Mouse (Mus musculus) lung, embryonic 14.5 days (tissue): ENCODE data around the gene Il31ra. TPM values are rescaled to one million over a fixed set of nuclear protein-coding genes. Genes with fewer than 3 reads are reported as not detected.
A peak's percentile ranks its signal among the peaks of the same experiment; 100 is the strongest.

Source experiments
- ATAC-seq: fragments of 200-750 bp; cut with Nextera tagmentation; 2 replicates; pipeline ENCODE4 v1.8.0; 2017; ENCODE audit warnings: mild to moderate bottlenecking, moderate TSS enrichment, moderate library complexity; ENCODE audit not compliant: insufficient read depth
- DNase-seq: peaks from one replicate; pipeline ENCODE4 v3.0.0-alpha.2; 2015
- H3K27ac ChIP-seq: fragments of 300-500 bp; sonication (generic); 2 replicates; pipeline ENCODE4 v1.5.1; 2014; ENCODE audit warnings: low read depth, mild to moderate bottlenecking, moderate library complexity
- H3K27me3 ChIP-seq: fragments of 300-500 bp; sonication (generic); 2 replicates; pipeline ENCODE4 v1.6.1; 2014; ENCODE audit warnings: low read length, control low read depth; ENCODE audit not compliant: insufficient read depth
- H3K36me3 ChIP-seq: fragments of 300-500 bp; sonication (generic); 2 replicates; pipeline ENCODE4 v1.6.1; 2014; ENCODE audit warnings: control low read depth; ENCODE audit not compliant: insufficient read depth
- H3K4me1 ChIP-seq: fragments of 300-500 bp; sonication (generic); 2 replicates; pipeline ENCODE4 v1.6.1; 2014; ENCODE audit warnings: antibody characterized with exemption, control low read depth; ENCODE audit not compliant: insufficient read depth
- H3K4me2 ChIP-seq: fragments of 300-500 bp; sonication (generic); 2 replicates; pipeline ENCODE4 v1.6.1; 2014; ENCODE audit warnings: mild to moderate bottlenecking
- H3K4me3 ChIP-seq: fragments of 300-500 bp; sonication (generic); 2 replicates; pipeline ENCODE4 v1.5.1; 2014; ENCODE audit warnings: low read depth, low read length
- H3K9ac ChIP-seq: fragments of 300-500 bp; sonication (generic); 2 replicates; pipeline ENCODE4 v1.6.1; 2014
- H3K9me3 ChIP-seq: fragments of 300-500 bp; sonication (generic); 2 replicates; pipeline ENCODE4 v1.6.1; 2016; ENCODE audit warnings: low read depth, low read length, control low read depth
- CTCF ChIP-seq: IDR thresholded peaks from 2 replicates; pipeline ENCODE4 v1.5.1; 2016; ENCODE audit warnings: antibody characterized with exemption, low read depth
- WGBS: fragments of 180-500 bp; shearing (Covaris S2); extraction: QIAGEN DNeasy Blood & Tissue Kit; methylation state at CpG from one replicate; pipeline ENCODE4 v1.1.7; 2014; 5-methylcytosine and 5-hydroxymethylcytosine counted together
- polyA plus RNA-seq: library from polyadenylated mRNA; unstranded; fragments of >200 nt; fragmentation: Nextera tagmentation; extraction: Ambion mirVana; gene quantifications from 2 replicates; pipeline ENCODE4 v1.2.1, GENCODE M21; 2014

Gene Il31ra
- polyA plus RNA-seq, 1 experiment from 2014 or later: not detected

DNA sequence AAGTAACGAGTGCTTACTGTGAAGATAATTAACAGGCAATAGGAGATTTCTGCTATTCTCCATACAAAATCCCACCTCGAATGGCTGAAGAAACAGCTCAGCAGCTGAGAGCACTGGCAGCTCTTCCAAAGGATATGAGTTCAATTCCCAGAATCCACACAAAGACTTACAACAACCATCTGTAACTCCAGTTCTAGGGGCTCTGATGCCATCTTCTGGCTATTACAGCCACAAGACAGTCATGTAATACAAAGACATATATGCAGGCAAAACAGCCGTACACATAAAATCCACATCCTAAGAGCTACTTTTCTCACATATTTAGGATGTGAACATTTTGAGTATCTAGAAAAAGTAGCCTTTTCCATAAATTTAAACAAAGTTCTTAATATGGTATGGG, 27.4 kb upstream of the Il31ra start:
- Histone ChIP-seq H3K27ac (no peak overlapping the region), H3K27me3 (no peaks in the 10 kb centered on the region), H3K4me3 (no peak overlapping the region), H3K4me1 (no peaks in the 10 kb centered on the region), H3K9me3 (no peaks in the 10 kb centered on the region), H3K9ac (no peak overlapping the region), H3K36me3 (no peaks in the 10 kb centered on the region), H3K4me2 (no peak overlapping the region)
- ATAC-seq: no peak
- peak; percentile 51 for DNase-seq
- peak; percentile 28; the same call in 1 of the 2 replicates for TF ChIP-seq CTCF
- WGBS: 52% methylated on average over 3 of the region's 3 CpGs

DNA sequence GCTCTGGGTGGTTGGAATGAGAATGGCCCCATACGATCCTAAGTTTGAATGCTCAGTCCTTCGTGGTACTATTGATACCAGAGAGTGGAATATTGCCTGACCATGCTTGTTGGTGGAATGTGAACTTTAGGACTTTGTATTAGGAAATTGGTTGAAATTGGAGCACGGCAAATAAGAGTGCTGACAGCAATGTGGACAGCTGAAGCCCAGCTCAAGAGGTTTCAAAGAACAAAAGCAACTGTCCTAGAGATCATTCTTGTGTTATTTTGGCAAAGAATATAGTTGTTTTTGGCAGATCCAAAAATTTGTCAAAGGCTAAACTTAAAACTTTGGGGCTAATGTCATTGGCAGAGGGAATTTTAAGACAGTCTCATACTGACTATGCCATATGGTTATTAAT, 14.4 kb upstream of the Il31ra start:
- Histone ChIP-seq H3K9me3 (no peaks in the 10 kb centered on the region), H3K27me3 (no peaks in the 10 kb centered on the region), H3K4me1 (no peaks in the 10 kb centered on the region), H3K9ac (no peak overlapping the region), H3K36me3 (no peaks in the 10 kb centered on the region), H3K4me3 (no peak overlapping the region), H3K27ac (no peak overlapping the region), H3K4me2 (no peak overlapping the region)
- no peak for TF ChIP-seq CTCF
- 78% methylated on average over 3 of the region's 3 CpGs for WGBS
- no peak for DNase-seq
- no peak for ATAC-seq

DNA sequence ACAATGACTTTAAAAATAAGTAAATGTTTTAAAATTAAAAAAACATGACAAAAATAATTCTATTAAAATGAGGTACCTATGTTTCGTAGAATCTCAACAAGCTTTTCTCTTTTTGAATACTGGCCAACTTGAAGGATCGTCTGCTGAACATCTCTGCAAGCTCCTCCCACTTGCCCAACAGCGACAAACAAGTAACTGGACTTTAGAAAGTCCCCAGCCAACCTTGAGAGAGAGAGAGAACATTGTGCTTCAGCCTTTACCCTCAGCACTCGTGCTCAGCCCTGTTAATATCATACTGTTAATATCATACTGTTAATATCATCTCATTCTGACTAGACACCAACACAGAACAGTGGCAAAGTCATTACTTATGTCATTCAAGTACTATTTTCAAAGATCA, 10.3 kb upstream of the Il31ra start:
- no peaks in the 10 kb centered on the region for H3K4me1 ChIP-seq
- TF ChIP-seq CTCF: no peak
- 53% methylated on average over 4 of the region's 4 CpGs for WGBS
- no peak for DNase-seq
- H3K4me3 ChIP-seq: no peak overlapping the region
- no peaks in the 10 kb centered on the region for H3K27me3 ChIP-seq
- H3K9me3 ChIP-seq: no peaks in the 10 kb centered on the region
- ATAC-seq: no peak
- no peak overlapping the region for H3K4me2 ChIP-seq
- H3K36me3 ChIP-seq: no peaks in the 10 kb centered on the region
- no peak overlapping the region for H3K9ac ChIP-seq
- H3K27ac ChIP-seq: no peak overlapping the region

GRCm38 (mm10) chr13:112603839-112604238, 9.7 kb upstream of the Il31ra start:
- H3K4me1 ChIP-seq: no peaks in the 10 kb centered on the region
- H3K4me3 ChIP-seq: no peak overlapping the region
- DNase-seq: no peak
- 82% methylated on average over 1 of the region's 1 CpGs for WGBS
- H3K9me3 ChIP-seq: no peaks in the 10 kb centered on the region
- H3K36me3 ChIP-seq: no peaks in the 10 kb centered on the region
- no peak overlapping the region for H3K4me2 ChIP-seq
- H3K27ac ChIP-seq: no peak overlapping the region
- H3K9ac ChIP-seq: no peak overlapping the region
- ATAC-seq: no peak
- H3K27me3 ChIP-seq: no peaks in the 10 kb centered on the region
- no peak for TF ChIP-seq CTCF

DNA sequence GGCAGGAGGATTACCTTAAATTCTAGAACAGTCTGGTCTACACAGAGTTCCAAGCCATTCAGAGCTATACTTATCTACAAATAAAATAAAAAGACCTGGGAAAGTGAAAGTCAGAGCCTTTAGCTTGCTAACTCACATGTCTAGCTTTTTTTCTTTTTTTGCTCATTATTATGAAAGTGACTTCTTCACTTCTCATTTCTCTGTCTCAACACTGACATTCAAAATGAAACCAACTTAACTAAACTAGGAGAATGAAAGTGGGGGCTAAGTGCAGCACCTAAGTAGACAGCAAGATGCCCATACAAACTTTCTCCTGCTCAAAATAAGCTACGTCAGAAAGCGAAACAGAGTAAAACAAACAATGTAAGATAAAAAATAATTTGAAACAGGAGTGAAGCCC, 8.4 kb upstream of the Il31ra start:
- Histone ChIP-seq H3K9me3 (no peaks in the 10 kb centered on the region), H3K4me2 (no peak overlapping the region), H3K36me3 (no peaks in the 10 kb centered on the region), H3K4me3 (no peak overlapping the region), H3K4me1 (no peaks in the 10 kb centered on the region), H3K9ac (no peak overlapping the region), H3K27me3 (no peaks in the 10 kb centered on the region), H3K27ac (no peak overlapping the region)
- 72% methylated on average over 2 of the region's 2 CpGs for WGBS
- no peak for ATAC-seq
- TF ChIP-seq CTCF: no peak
- no peak for DNase-seq

DNA sequence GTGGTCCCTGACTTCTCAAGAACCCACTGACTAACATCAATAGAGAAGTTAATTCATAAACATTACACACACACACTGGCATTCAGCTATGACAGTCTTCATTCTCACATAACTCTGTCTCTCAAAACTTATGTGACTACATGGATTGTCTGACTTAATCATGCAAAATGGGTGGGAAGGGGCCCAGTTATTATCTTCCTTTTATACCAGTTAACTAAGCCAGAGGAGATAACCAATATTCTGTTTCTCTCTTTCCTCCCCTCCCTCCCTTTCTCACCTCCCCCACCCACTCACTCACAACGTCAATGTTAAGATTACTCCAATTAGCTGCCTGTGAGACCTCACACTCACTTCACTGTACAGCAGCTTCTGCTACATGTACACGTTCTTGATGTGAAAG, 3.9 kb downstream of the Il31ra start:
- Histone ChIP-seq H3K27ac (no peak overlapping the region), H3K4me3 (no peak overlapping the region), H3K9me3 (no peaks in the 10 kb centered on the region), H3K4me1 (no peaks in the 10 kb centered on the region), H3K36me3 (no peaks in the 10 kb centered on the region), H3K27me3 (no peaks in the 10 kb centered on the region), H3K9ac (no peak overlapping the region), H3K4me2 (no peak overlapping the region)
- no peak for TF ChIP-seq CTCF
- DNase-seq: no peak
- ATAC-seq: no peak
- 19% methylated on average over 2 of the region's 2 CpGs for WGBS

DNA sequence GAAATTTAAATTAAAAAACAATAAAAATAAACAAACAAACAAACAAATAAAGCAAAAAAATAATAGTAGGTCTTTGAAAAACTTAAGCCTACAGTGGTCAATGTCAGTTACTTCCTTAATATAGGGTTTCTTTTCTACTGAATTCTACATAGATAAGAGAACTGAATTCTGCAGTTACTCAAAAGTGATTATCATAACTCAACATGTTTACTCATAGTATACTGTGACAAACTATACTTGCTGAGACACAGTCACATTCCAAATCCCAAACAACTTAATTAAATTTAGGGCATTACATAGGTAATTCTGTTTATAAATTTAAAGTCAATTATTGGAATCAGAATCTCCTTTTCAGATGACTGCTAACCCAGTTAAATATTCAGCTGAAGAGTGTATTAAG, 4.5 kb downstream of the Il31ra start:
- no peaks in the 10 kb centered on the region for H3K36me3 ChIP-seq
- DNase-seq (no peak), ATAC-seq (no peak)
- H3K9me3 ChIP-seq: no peaks in the 10 kb centered on the region
- no peak overlapping the region for H3K9ac ChIP-seq
- H3K27ac ChIP-seq: no peak overlapping the region
- no peaks in the 10 kb centered on the region for H3K4me1 ChIP-seq
- no peak overlapping the region for H3K4me3 ChIP-seq
- H3K27me3 ChIP-seq: no peaks in the 10 kb centered on the region
- no peak overlapping the region for H3K4me2 ChIP-seq
- no peak for TF ChIP-seq CTCF
